Mouse (Mus musculus): ENCODE measurements around the gene Plxnb3. TPM values are rescaled to one million over a fixed set of nuclear protein-coding genes. Genes with fewer than 3 reads are reported as not detected.
"Not testable (repeated sequence)": the region's sequence is repeated elsewhere in the genome, so short reads cannot be mapped to it uniquely, and the experiment has no call there.

The Plxnb3 gene
- polyA plus RNA-seq, 1 experiment from 2014 or later, result 0.08 TPM

DNA sequence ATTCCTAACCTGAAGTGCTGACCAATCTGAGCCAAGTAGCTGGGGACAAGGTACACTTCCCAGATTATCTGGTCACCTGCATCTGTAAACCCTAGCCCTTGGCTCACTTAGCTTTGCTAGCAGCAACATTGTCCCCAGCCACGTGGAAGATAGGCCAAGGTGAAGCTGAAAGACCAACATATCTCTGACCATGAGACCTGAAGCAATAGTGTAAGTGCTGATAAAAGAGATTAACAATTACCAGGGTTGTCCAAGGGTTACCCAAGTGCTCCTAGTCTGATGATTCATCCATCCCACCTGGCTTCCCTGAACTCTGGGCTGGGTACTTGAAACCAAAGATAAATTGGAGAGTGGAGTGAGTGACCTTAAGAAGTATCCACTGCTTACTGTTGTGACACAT is 26.0 kb upstream of the Plxnb3 start:
- H3K9me3 ChIP-seq (replicated peaks; ENCODE audit: control insufficient read depth, low read length), result no peaks in the 10 kb centered on the region
- no peaks in the 10 kb centered on the region for H3K4me1 ChIP-seq (ENCODE audit: control insufficient read depth, insufficient read depth, low read length)
- no peak overlapping the region for H3K4me3 ChIP-seq (ENCODE audit: low read depth, low read length)
- H3K36me3 ChIP-seq (replicated peaks; ENCODE audit: control insufficient read depth, insufficient read depth, low read depth, low read length), result no peaks in the 10 kb centered on the region
- H3K4me2 ChIP-seq (ENCODE audit: low read depth, low read length), result no peak overlapping the region
- DNase-seq (ENCODE audit: low spot score), result no peak
- ATAC-seq (replicated peaks; ENCODE audit: insufficient number of reproducible peaks, low FRiP score, low TSS enrichment, low read depth), result no peak
- H3K9ac ChIP-seq (replicated peaks; ENCODE audit: low read length), result no peak overlapping the region
- 52% methylated on average over 1 of the region's 1 CpGs for WGBS
- H3K27ac ChIP-seq (replicated peaks; ENCODE audit: low read depth, low read length), result no peak overlapping the region
- no peaks in the 10 kb centered on the region for H3K27me3 ChIP-seq (ENCODE audit: control insufficient read depth, insufficient read depth, low read length)

DNA sequence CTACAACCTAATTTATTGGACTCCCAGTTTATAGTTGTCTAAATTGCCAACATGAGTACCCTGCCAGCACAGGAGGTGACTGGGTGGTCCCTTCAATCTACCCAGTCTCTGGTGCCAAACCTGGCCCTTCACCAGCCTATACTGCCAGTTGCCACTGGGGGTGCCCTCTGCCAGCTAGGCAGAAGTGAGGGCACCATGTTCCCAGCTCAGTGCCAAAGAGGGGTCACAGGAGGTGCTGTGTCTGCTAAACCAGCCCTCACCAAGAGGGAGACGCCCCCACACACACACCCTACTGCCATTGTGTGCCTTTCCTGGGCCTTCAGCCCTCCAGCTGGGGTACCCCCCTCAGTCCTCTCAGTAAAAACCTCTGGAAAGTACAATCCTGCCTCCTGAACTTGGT is 18.7 kb upstream of the Plxnb3 start:
- WGBS, result 69% methylated on average over 1 of the region's 1 CpGs
- no peak overlapping the region for H3K9ac ChIP-seq (replicated peaks; ENCODE audit: low read length)
- no peak overlapping the region for H3K27ac ChIP-seq (replicated peaks; ENCODE audit: low read depth, low read length)
- no peak overlapping the region for H3K4me3 ChIP-seq (ENCODE audit: low read depth, low read length)
- H3K27me3 ChIP-seq (ENCODE audit: control insufficient read depth, insufficient read depth, low read length), result no peaks in the 10 kb centered on the region
- ATAC-seq (replicated peaks; ENCODE audit: insufficient number of reproducible peaks, low FRiP score, low TSS enrichment, low read depth) (no peak), DNase-seq (ENCODE audit: low spot score) (no peak)
- no peaks in the 10 kb centered on the region for H3K4me1 ChIP-seq (ENCODE audit: control insufficient read depth, insufficient read depth, low read length)
- no peak overlapping the region for H3K4me2 ChIP-seq (ENCODE audit: low read depth, low read length)
- no peaks in the 10 kb centered on the region for H3K9me3 ChIP-seq (replicated peaks; ENCODE audit: control insufficient read depth, low read length)
- no peaks in the 10 kb centered on the region for H3K36me3 ChIP-seq (replicated peaks; ENCODE audit: control insufficient read depth, insufficient read depth, low read depth, low read length)

DNA sequence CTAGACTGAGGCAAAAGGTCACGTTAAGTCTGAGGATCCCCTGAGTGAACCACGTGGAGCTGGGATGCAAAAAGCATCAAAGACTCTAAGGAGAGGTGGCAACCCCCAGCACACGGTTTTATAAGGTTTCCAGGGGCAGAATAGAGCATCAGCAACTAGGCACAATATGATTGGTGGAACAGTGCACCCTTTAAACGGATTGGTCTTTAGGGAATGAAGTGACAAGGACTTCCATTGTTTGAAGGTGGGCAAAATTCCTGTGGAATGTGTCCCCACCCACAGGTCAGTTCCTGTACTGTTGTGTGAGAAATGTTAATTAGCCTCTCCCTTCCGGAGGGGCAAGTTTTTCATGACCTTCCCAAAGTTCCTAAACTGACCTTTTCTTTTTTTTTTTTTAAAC is 17.7 kb upstream of the Plxnb3 start:
- Histone ChIP-seq H3K4me3 (ENCODE audit: low read depth, low read length) (no peak overlapping the region), H3K27ac (replicated peaks; ENCODE audit: low read depth, low read length) (no peak overlapping the region), H3K4me1 (ENCODE audit: control insufficient read depth, insufficient read depth, low read length) (no peaks in the 10 kb centered on the region), H3K36me3 (replicated peaks; ENCODE audit: control insufficient read depth, insufficient read depth, low read depth, low read length) (no peaks in the 10 kb centered on the region), H3K9me3 (replicated peaks; ENCODE audit: control insufficient read depth, low read length) (no peaks in the 10 kb centered on the region), H3K27me3 (ENCODE audit: control insufficient read depth, insufficient read depth, low read length) (no peaks in the 10 kb centered on the region), H3K9ac (replicated peaks; ENCODE audit: low read length) (no peak overlapping the region), H3K4me2 (ENCODE audit: low read depth, low read length) (no peak overlapping the region)
- ATAC-seq (replicated peaks; ENCODE audit: insufficient number of reproducible peaks, low FRiP score, low TSS enrichment, low read depth), result no peak
- 51% methylated on average over 5 of the region's 5 CpGs for WGBS
- DNase-seq (ENCODE audit: low spot score), result no peak

DNA sequence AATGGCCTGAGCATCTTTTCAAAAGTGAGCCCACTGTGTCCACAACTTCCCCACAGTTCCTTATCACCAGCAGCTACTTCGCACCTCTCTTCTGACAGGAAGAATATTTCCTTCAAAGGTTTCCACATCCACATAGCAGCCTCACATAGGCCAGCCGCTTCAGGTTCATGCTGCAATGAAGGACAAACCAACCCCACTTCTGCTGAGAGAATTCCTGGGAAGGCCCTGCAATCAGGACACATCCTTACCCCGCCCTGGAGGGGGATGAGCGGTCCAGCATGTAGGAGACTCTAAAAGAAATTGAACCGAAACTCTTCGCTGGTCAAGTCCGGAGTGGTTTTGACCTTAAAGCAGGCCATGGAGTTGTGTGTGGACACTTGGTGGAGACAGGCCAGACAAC is 17.0 kb upstream of the Plxnb3 start:
- ATAC-seq (replicated peaks; ENCODE audit: insufficient number of reproducible peaks, low FRiP score, low TSS enrichment, low read depth); H3K4me3 ChIP-seq (ENCODE audit: low read depth, low read length); H3K27me3 ChIP-seq (ENCODE audit: control insufficient read depth, insufficient read depth, low read length); H3K9ac ChIP-seq (replicated peaks; ENCODE audit: low read length); H3K4me2 ChIP-seq (ENCODE audit: low read depth, low read length); H3K4me1 ChIP-seq (ENCODE audit: control insufficient read depth, insufficient read depth, low read length); DNase-seq (ENCODE audit: low spot score); H3K36me3 ChIP-seq (replicated peaks; ENCODE audit: control insufficient read depth, insufficient read depth, low read depth, low read length); H3K27ac ChIP-seq (replicated peaks; ENCODE audit: low read depth, low read length); H3K9me3 ChIP-seq (replicated peaks; ENCODE audit: control insufficient read depth, low read length): not testable (repeated sequence)
- WGBS, result 93% methylated on average over 7 of the region's 7 CpGs

DNA sequence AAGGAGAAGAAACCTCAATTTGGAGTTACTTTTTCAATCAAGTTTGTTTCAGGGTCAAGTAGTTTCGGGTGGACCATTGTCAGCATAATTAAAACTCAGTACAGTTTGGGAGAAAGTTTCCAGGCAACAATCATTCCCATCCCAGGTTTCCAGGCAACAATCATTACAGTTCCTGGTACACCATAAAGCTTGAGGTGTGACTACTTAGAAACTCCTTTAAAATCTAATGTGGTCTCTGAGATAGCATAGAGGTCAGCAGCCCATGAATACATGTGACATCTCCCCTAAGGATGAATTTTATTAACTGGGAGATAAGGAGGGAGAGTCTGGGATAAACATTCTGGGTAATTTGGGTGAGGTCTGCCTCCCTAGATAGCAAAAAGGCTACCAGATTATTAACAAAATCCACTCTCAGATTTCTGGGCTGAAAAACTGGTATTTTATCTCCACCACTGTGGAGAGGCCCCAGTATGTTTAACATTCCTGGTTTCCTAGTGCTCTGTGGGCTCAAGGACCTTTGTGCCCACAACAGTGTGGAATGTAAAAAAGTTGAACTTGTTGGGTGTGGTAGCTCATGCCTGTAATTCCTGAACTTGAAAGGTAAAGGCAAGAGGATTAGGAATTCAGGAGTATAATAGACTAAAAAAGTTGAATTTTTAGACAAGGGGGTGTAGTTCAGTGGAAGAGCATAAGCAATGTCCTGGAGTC is 12.0 kb upstream of the Plxnb3 start:
- DNase-seq (ENCODE audit: low spot score) (no peak), ATAC-seq (replicated peaks; ENCODE audit: insufficient number of reproducible peaks, low FRiP score, low TSS enrichment, low read depth) (no peak)
- no peak overlapping the region for H3K4me3 ChIP-seq (ENCODE audit: low read depth, low read length)
- H3K27me3 ChIP-seq (ENCODE audit: control insufficient read depth, insufficient read depth, low read length), result no peaks in the 10 kb centered on the region
- no peaks in the 10 kb centered on the region for H3K4me1 ChIP-seq (ENCODE audit: control insufficient read depth, insufficient read depth, low read length)
- no peak overlapping the region for H3K27ac ChIP-seq (replicated peaks; ENCODE audit: low read depth, low read length)
- no peaks in the 10 kb centered on the region for H3K9me3 ChIP-seq (replicated peaks; ENCODE audit: control insufficient read depth, low read length)
- H3K4me2 ChIP-seq (ENCODE audit: low read depth, low read length), result no peak overlapping the region
- H3K36me3 ChIP-seq (replicated peaks; ENCODE audit: control insufficient read depth, insufficient read depth, low read depth, low read length), result no peaks in the 10 kb centered on the region
- WGBS, result 88% methylated on average over 1 of the region's 1 CpGs
- H3K9ac ChIP-seq (replicated peaks; ENCODE audit: low read length), result no peak overlapping the region

DNA sequence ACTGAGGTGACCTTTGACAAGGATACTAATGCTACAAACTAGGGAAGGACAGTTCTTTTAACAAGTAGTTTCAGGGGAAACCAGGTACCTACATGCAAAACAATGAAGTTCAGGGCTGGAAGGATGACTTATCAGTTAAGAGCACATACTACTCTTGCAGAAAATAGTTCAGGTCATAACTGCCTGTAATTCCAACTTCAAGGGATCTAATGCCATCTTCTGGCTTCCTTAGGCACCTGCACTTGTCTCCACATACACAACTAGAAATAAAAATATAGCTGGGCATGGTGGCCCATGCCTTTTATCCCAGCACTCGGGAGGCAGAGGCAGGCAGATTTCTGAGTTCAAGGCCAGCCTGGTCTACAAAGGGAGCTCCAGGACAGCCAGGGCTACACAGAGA is 7.9 kb upstream of the Plxnb3 start:
- no peak for DNase-seq (ENCODE audit: low spot score)
- WGBS, result 78% methylated on average over 1 of the region's 1 CpGs
- Histone ChIP-seq H3K27me3 (ENCODE audit: control insufficient read depth, insufficient read depth, low read length) (no peaks in the 10 kb centered on the region), H3K9me3 (replicated peaks; ENCODE audit: control insufficient read depth, low read length) (no peaks in the 10 kb centered on the region), H3K4me2 (ENCODE audit: low read depth, low read length) (no peak overlapping the region), H3K36me3 (replicated peaks; ENCODE audit: control insufficient read depth, insufficient read depth, low read depth, low read length) (no peaks in the 10 kb centered on the region), H3K9ac (replicated peaks; ENCODE audit: low read length) (no peak overlapping the region), H3K27ac (replicated peaks; ENCODE audit: low read depth, low read length) (no peak overlapping the region), H3K4me3 (ENCODE audit: low read depth, low read length) (no peak overlapping the region), H3K4me1 (ENCODE audit: control insufficient read depth, insufficient read depth, low read length) (no peaks in the 10 kb centered on the region)
- ATAC-seq (replicated peaks; ENCODE audit: insufficient number of reproducible peaks, low FRiP score, low TSS enrichment, low read depth), result no peak

GRCm38 (mm10) chrX:73758611-73759290 is 1.9 kb downstream of the Plxnb3 start:
- H3K27ac ChIP-seq (replicated peaks; ENCODE audit: low read depth, low read length), result no peak overlapping the region
- H3K36me3 ChIP-seq (replicated peaks; ENCODE audit: control insufficient read depth, insufficient read depth, low read depth, low read length), result no peaks in the 10 kb centered on the region
- ATAC-seq (replicated peaks; ENCODE audit: insufficient number of reproducible peaks, low FRiP score, low TSS enrichment, low read depth) (no peak), DNase-seq (ENCODE audit: low spot score) (no peak)
- WGBS, result 80% methylated on average over 13 of the region's 13 CpGs
- no peaks in the 10 kb centered on the region for H3K4me1 ChIP-seq (ENCODE audit: control insufficient read depth, insufficient read depth, low read length)
- no peaks in the 10 kb centered on the region for H3K27me3 ChIP-seq (ENCODE audit: control insufficient read depth, insufficient read depth, low read length)
- no peak overlapping the region for H3K9ac ChIP-seq (replicated peaks; ENCODE audit: low read length)
- H3K4me3 ChIP-seq (ENCODE audit: low read depth, low read length), result no peak overlapping the region
- no peaks in the 10 kb centered on the region for H3K9me3 ChIP-seq (replicated peaks; ENCODE audit: control insufficient read depth, low read length)
- H3K4me2 ChIP-seq (ENCODE audit: low read depth, low read length), result no peak overlapping the region

- H3K4me1 ChIP-seq (ENCODE audit: control insufficient read depth, insufficient read depth, low read length), result no peaks in the 10 kb centered on the region
- H3K9ac ChIP-seq (replicated peaks; ENCODE audit: low read length), result no peak overlapping the region
- H3K9me3 ChIP-seq (replicated peaks; ENCODE audit: control insufficient read depth, low read length), result no peaks in the 10 kb centered on the region
- H3K4me2 ChIP-seq (ENCODE audit: low read depth, low read length), result no peak overlapping the region
- H3K4me3 ChIP-seq (ENCODE audit: low read depth, low read length), result no peak overlapping the region
- H3K27me3 ChIP-seq (ENCODE audit: control insufficient read depth, insufficient read depth, low read length), result no peaks in the 10 kb centered on the region
- WGBS, result 63% methylated on average over 1 of the region's 1 CpGs
- DNase-seq (ENCODE audit: low spot score) (no peak), ATAC-seq (replicated peaks; ENCODE audit: insufficient number of reproducible peaks, low FRiP score, low TSS enrichment, low read depth) (no peak)
- no peak overlapping the region for H3K27ac ChIP-seq (replicated peaks; ENCODE audit: low read depth, low read length)
- H3K36me3 ChIP-seq (replicated peaks; ENCODE audit: control insufficient read depth, insufficient read depth, low read depth, low read length), result no peaks in the 10 kb centered on the region
Measured at GRCm38 (mm10) chrX:73765311-73765710, 8.4 kb downstream of the Plxnb3 start.
